Mouse (Mus musculus): ENCODE data around the gene Abcc8. TPM values are rescaled to one million over a fixed set of nuclear protein-coding genes. Genes with fewer than 3 reads are reported as not detected.

The Abcc8 gene
- polyA plus RNA-seq, 1 experiment: not detected

GRCm38 (mm10) chr7:46077675-46078074, 102.2 kb downstream of the Abcc8 start:
- H3K4me1 ChIP-seq: peaks cover 38% of the 10 kb centered on the region
- no peaks in the 10 kb centered on the region for H3K9me3 ChIP-seq
- H3K4me3 ChIP-seq (replicated peaks): no peak overlapping the region
- peaks cover 100% of the 10 kb centered on the region for H3K36me3 ChIP-seq (replicated peaks; ENCODE audit: low read length)
- TF ChIP-seq FLI1 (IDR thresholded peaks at IDR 0.05; ENCODE audit: low read length) (no peak), GATA1 (IDR thresholded peaks at IDR 0.05; ENCODE audit: borderline replicate concordance, low read length) (no peak)
- no peaks in the 10 kb centered on the region for H3K27me3 ChIP-seq (replicated peaks)

- Histone ChIP-seq H3K36me3 (replicated peaks; ENCODE audit: low read length) (peaks cover 100% of the 10 kb centered on the region), H3K4me1 (peaks cover 32% of the 10 kb centered on the region), H3K9me3 (no peaks in the 10 kb centered on the region), H3K27me3 (replicated peaks) (no peaks in the 10 kb centered on the region), H3K4me3 (replicated peaks) (no peak overlapping the region)
- TF ChIP-seq GATA1 (IDR thresholded peaks at IDR 0.05; ENCODE audit: borderline replicate concordance, low read length) (no peak), FLI1 (IDR thresholded peaks at IDR 0.05; ENCODE audit: low read length) (no peak)
Measured at GRCm38 (mm10) chr7:46076844-46077243, 103.0 kb downstream of the Abcc8 start.

GRCm38 (mm10) chr7:46068831-46069230, 111.0 kb downstream of the Abcc8 start:
- H3K9me3 ChIP-seq: no peaks in the 10 kb centered on the region
- H3K4me1 ChIP-seq: peaks cover 28% of the 10 kb centered on the region
- TF ChIP-seq FLI1 (IDR thresholded peaks at IDR 0.05; ENCODE audit: low read length) (no peak), GATA1 (IDR thresholded peaks at IDR 0.05; ENCODE audit: borderline replicate concordance, low read length) (no peak)
- peaks cover 99% of the 10 kb centered on the region for H3K36me3 ChIP-seq (replicated peaks; ENCODE audit: low read length)
- H3K4me3 ChIP-seq (replicated peaks): no peak overlapping the region
- no peaks in the 10 kb centered on the region for H3K27me3 ChIP-seq (replicated peaks)

GRCm38 (mm10) chr7:46063296-46063695, 116.5 kb downstream of the Abcc8 start:
- Histone ChIP-seq H3K9me3 (no peaks in the 10 kb centered on the region), H3K4me3 (replicated peaks) (no peak overlapping the region), H3K4me1 (peaks cover 34% of the 10 kb centered on the region), H3K36me3 (replicated peaks; ENCODE audit: low read length) (peaks cover 99% of the 10 kb centered on the region), H3K27me3 (replicated peaks) (no peaks in the 10 kb centered on the region)
- TF ChIP-seq GATA1 (IDR thresholded peaks at IDR 0.05; ENCODE audit: borderline replicate concordance, low read length): no peak
- no peak for TF ChIP-seq FLI1 (IDR thresholded peaks at IDR 0.05; ENCODE audit: low read length)

- peaks cover 39% of the 10 kb centered on the region for H3K4me1 ChIP-seq
- peaks cover 99% of the 10 kb centered on the region for H3K36me3 ChIP-seq (replicated peaks; ENCODE audit: low read length)
- no peaks in the 10 kb centered on the region for H3K27me3 ChIP-seq (replicated peaks)
- H3K9me3 ChIP-seq: no peaks in the 10 kb centered on the region
- TF ChIP-seq GATA1 (IDR thresholded peaks at IDR 0.05; ENCODE audit: borderline replicate concordance, low read length) (no peak), FLI1 (IDR thresholded peaks at IDR 0.05; ENCODE audit: low read length) (no peak)
- H3K4me3 ChIP-seq (replicated peaks): no peak overlapping the region
Measured at GRCm38 (mm10) chr7:46061614-46062013, 118.2 kb downstream of the Abcc8 start.

- no peak overlapping the region for H3K4me3 ChIP-seq (replicated peaks)
- TF ChIP-seq FLI1 (IDR thresholded peaks at IDR 0.05; ENCODE audit: low read length) (no peak), GATA1 (IDR thresholded peaks at IDR 0.05; ENCODE audit: borderline replicate concordance, low read length) (no peak)
- peaks cover 99% of the 10 kb centered on the region for H3K36me3 ChIP-seq (replicated peaks; ENCODE audit: low read length)
- no peaks in the 10 kb centered on the region for H3K9me3 ChIP-seq
- H3K27me3 ChIP-seq (replicated peaks): no peaks in the 10 kb centered on the region
- peaks cover 37% of the 10 kb centered on the region for H3K4me1 ChIP-seq
Measured at GRCm38 (mm10) chr7:46060688-46061087, 119.1 kb downstream of the Abcc8 start.

- TF ChIP-seq FLI1 (IDR thresholded peaks at IDR 0.05; ENCODE audit: low read length): no peak
- TF ChIP-seq GATA1 (IDR thresholded peaks at IDR 0.05; ENCODE audit: borderline replicate concordance, low read length): no peak
- Histone ChIP-seq H3K9me3 (no peaks in the 10 kb centered on the region), H3K4me1 (peaks cover 29% of the 10 kb centered on the region), H3K36me3 (replicated peaks; ENCODE audit: low read length) (peaks cover 100% of the 10 kb centered on the region), H3K27me3 (replicated peaks) (no peaks in the 10 kb centered on the region), H3K4me3 (replicated peaks) (peak overlapping the region; percentile 86)
Measured at GRCm38 (mm10) chr7:46058882-46059281, 121.0 kb downstream of the Abcc8 start.

Other genes starting within 250 kb of the Abcc8 start
- not detected in 2 replicates for gene Abcc6, start 149.7 kb downstream of the Abcc8 start, polyA plus RNA-seq (2012; ENCODE audit: insufficient read depth, low replicate concordance)
- gene Nomo1, start 146.3 kb downstream of the Abcc8 start, polyA plus RNA-seq (2012; ENCODE audit: insufficient read depth, low replicate concordance): 172 and 218 TPM in 2 replicates
- gene Kcnj11, start 79.3 kb downstream of the Abcc8 start, polyA plus RNA-seq (2012; ENCODE audit: insufficient read depth, low replicate concordance): 1.1 TPM in 1 of 2 replicates, not detected in the other
- not detected in 2 replicates for gene Ush1c, start 58.5 kb upstream of the Abcc8 start, polyA plus RNA-seq (2012; ENCODE audit: insufficient read depth, low replicate concordance)
- gene Otog, start 61.0 kb upstream of the Abcc8 start, polyA plus RNA-seq (2012; ENCODE audit: insufficient read depth, low replicate concordance): not detected in 2 replicates
- gene Myod1, start 196.4 kb upstream of the Abcc8 start, polyA plus RNA-seq (2012; ENCODE audit: insufficient read depth, low replicate concordance): not detected in 2 replicates
- 0.27 TPM in 1 of 2 replicates, not detected in the other for gene Kcnc1, start 216.5 kb upstream of the Abcc8 start, polyA plus RNA-seq (2012; ENCODE audit: insufficient read depth, low replicate concordance)

Measured in megakaryocyte, embryonic 14.5 days (primary cell).